Mouse (Mus musculus): ENCODE measurements around the gene Gart.

- TF ChIP-seq GATA1 (IDR thresholded peaks at IDR 0.05; ENCODE audit: low read length) (no peak), TAL1 (IDR thresholded peaks at IDR 0.05; ENCODE audit: low read length) (no peak)
These were observed 49.7 kb downstream of the Gart start for GRCm38 (mm10) chr16:91596779-91597671.

All from erythroblast, embryonic 14.5 days (primary cell).